ENCODE assay signal across 8 mouse cellular contexts in the genomic region with DNA sequence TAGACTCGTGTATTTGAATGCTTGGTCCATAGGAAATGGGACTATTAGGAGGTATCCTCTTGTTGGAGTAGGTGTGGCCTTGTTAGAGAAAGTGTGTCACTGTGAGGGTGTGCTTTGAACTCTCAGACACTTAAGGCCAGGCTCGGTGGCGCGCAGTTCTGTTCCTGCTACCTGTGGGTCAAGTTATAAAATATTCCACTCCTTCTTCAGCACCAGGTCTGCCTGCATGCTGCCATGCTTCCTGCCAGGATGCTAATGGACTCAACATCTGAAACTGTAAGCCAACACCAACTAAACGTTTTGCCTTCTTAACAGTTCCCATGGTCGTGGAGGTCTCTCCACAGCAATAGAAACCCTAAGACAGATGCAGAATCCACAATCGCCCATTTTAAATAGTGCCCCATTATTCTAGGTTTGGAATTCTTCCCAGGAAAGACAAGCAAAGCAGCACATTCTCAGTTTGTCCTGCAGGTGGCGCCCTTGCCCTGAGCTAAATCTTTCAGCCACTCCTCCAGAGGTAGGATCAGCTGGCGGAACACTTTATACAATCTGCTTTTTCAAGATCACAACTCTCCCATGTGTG.
DNase-seq lines count a peak whose midpoint lies in the region; ATAC-seq lines count a peak whose summit lies in the region.

No protein-coding gene starts in this region.

- DNase-seq in MN1 (ENCODE audit: low spot score), result peak; percentile 28
- peak; percentile 52 for DNase-seq in brain, embryonic 18.5 days (ENCODE audit: low read depth, low spot score)
- peak; percentile 68 for DNase-seq in forebrain, embryonic 10.5 days (ENCODE audit: extremely low spot score, low spot score)
- peak; percentile 56 to 74 for DNase-seq in layer of hippocampus, adult 8-10 months (ENCODE audit: low spot score in 2 of 2)
- peak; percentile 64 for DNase-seq in lung, postnatal 36 days
- peak; percentile 77 to 88 for DNase-seq in right cerebral cortex, postnatal 10 days (ENCODE audit: low spot score in 2 of 2)

- no peak overlapping the region for H3K27ac ChIP-seq in forebrain, embryonic 10.5 days

- ATAC-seq in hematopoietic stem cell, adult 5-6 weeks (replicated peaks in 1 of 2; ENCODE audit: insufficient read depth in 1 of 2, low FRiP score in 2 of 2, low TSS enrichment in 1 of 2, low read depth in 1 of 2, poor library complexity in 2 of 2, severe bottlenecking in 2 of 2), result peak; percentile 49 to 76; a peak in 3 of 4 replicates
- no peak for ATAC-seq in erythroblast, adult 5-6 weeks (replicated peaks; ENCODE audit: low FRiP score, poor library complexity, severe bottlenecking)

- H3K4me3 ChIP-seq in forebrain, embryonic 10.5 days, result no peak overlapping the region

- WGBS in forebrain, embryonic 10.5 days, result 31% methylated on average over 9 of the region's 9 CpGs

- no peaks in the 10 kb centered on the region for H3K27me3 ChIP-seq in forebrain, embryonic 10.5 days (ENCODE audit: poor library complexity, severe bottlenecking)

- no peaks in the 10 kb centered on the region for H3K4me1 ChIP-seq in forebrain, embryonic 10.5 days

- H3K9me3 ChIP-seq in forebrain, embryonic 10.5 days, result no peaks in the 10 kb centered on the region

- no peaks in the 10 kb centered on the region for H3K36me3 ChIP-seq in forebrain, embryonic 10.5 days (replicated peaks)

Comparison
In these comparisons a context has a peak if more than half of its experiments do, and no peak if none do; other contexts are left out.
1. DNase-seq: peak in every context shown above with its lines; median percentile 82 in right cerebral cortex, postnatal 10 days; 68 in forebrain, embryonic 10.5 days; 65 in layer of hippocampus, adult 8-10 months; 64 in lung, postnatal 36 days; 52 in brain, embryonic 18.5 days; 28 in MN1.